Mouse (Mus musculus) G1E (cell line): ENCODE results near the gene Ak2. TPM values are rescaled to one million over a fixed set of nuclear protein-coding genes. Genes with fewer than 3 reads are reported as not detected.

Experiments
- ATAC-seq: 2 replicates; pipeline ENCODE4 v1.8.0; 2016; ENCODE audit warnings: mild to moderate bottlenecking; ENCODE audit not compliant: insufficient number of reproducible peaks, poor library complexity, low FRiP score, severe bottlenecking; ENCODE audit errors: extremely low read depth
- DNase-seq: peaks from one replicate; pipeline ENCODE4 v3.0.0; 2012; ENCODE audit warnings: low spot score
- H3K27me3 ChIP-seq: 2 replicates; pipeline ENCODE4 v1.6.1; 2012; ENCODE audit warnings: mild to moderate bottlenecking, low read length, inconsistent platforms; ENCODE audit not compliant: insufficient read depth
- H3K36me3 ChIP-seq: replicated peaks from 2 replicates; pipeline ENCODE3; 2012; ENCODE audit warnings: mild to moderate bottlenecking, inconsistent platforms
- H3K4me1 ChIP-seq: 2 replicates; pipeline ENCODE4 v1.6.1; 2012; ENCODE audit warnings: low read depth, low read length, inconsistent platforms, mixed read lengths; ENCODE audit not compliant: insufficient read depth
- H3K4me3 ChIP-seq: 2 replicates; pipeline ENCODE4 v1.5.1; 2012; ENCODE audit warnings: low read depth, mild to moderate bottlenecking, inconsistent platforms, low read length, moderate library complexity, mixed read lengths
- H3K9me3 ChIP-seq: replicated peaks from 2 replicates; pipeline ENCODE4 v1.6.1; 2012; ENCODE audit warnings: inconsistent platforms
- CTCF ChIP-seq: IDR thresholded peaks from 2 replicates; pipeline ENCODE4 v1.5.1; 2012; ENCODE audit warnings: low read depth, low read length, inconsistent platforms, mixed read lengths
- GATA1 ChIP-seq: IDR thresholded peaks from 2 replicates; pipeline ENCODE4 v1.6.1; 2012; ENCODE audit warnings: borderline replicate concordance, low read length, inconsistent platforms, mixed read lengths
- GATA2 ChIP-seq: IDR thresholded peaks from 2 replicates; pipeline ENCODE4 v1.6.1; 2012; ENCODE audit warnings: low read depth, low read length, inconsistent platforms, borderline replicate concordance
- POLR2AphosphoS5 ChIP-seq: IDR thresholded peaks from 2 replicates; pipeline ENCODE4 v1.6.1; 2012; ENCODE audit warnings: low read depth, low read length, inconsistent platforms; ENCODE audit not compliant: insufficient replicate concordance
- TAL1 ChIP-seq: conservative IDR thresholded peaks from 2 replicates; pipeline ENCODE4 v1.6.1; 2012; ENCODE audit warnings: low read depth, low read length, inconsistent platforms, mixed read lengths
- polyA plus RNA-seq: library from polyadenylated mRNA; stranded (reverse); fragments of >175 nt; gene quantifications from 2 replicates; pipeline ENCODE4 v1.2.3, GENCODE M21; 2012
- total RNA-seq, 2 experiments: library from RNA; stranded (forward) in 1 of 2; stranded (reverse) in 1 of 2; fragments of 200-1000 nt in 1 of 2; fragments of >200 nt in 1 of 2; fragmentation: Nextera tagmentation in 1 of 2; gene quantifications; 2 replicates each; pipeline ENCODE4 v1.2.3; 2014 to 2017

Ak2 gene
- total and polyA plus RNA-seq, 3 experiments, result 103 to 209 (median 196) TPM

DNA sequence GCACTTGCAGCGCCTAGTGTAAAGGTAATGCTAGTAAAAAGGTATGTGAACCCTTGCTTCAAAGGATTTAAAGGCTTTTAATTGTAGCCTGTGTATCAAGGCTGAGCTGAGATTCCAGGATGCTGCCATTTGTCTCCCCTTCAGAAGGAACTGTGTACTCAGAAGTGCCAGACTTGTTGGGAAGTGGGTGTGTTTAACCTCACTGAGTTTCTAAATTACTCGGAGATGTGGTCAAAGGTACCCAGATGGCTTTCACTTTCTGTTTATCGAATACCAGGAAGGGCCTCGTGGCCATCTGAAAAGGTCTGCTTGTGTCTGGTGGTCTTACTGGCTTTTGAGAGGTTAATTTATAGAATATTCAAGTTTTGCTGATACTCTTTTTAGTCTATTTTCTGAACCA, 68.2 kb downstream of the Ak2 start:
- TF ChIP-seq TAL1 (no peak), GATA2 (no peak), POLR2AphosphoS5 (no peak), GATA1 (no peak), CTCF (no peak)
- H3K4me3 ChIP-seq, result no peak overlapping the region; the same call in 1 of the 2 replicates
- H3K4me1 ChIP-seq, result peaks cover 51% of the 10 kb centered on the region
- no peaks in the 10 kb centered on the region for H3K27me3 ChIP-seq
- DNase-seq (no peak), ATAC-seq (no peak)
- peaks cover 21% of the 10 kb centered on the region for H3K36me3 ChIP-seq
- H3K9me3 ChIP-seq, result no peaks in the 10 kb centered on the region

Other genes starting within 250 kb of the Ak2 start
- not detected in 2 replicates for gene A3galt2, start 236.6 kb upstream of the Ak2 start, total RNA-seq (2014; fragmentation: Nextera tagmentation)
- 0.12 and 0.16 TPM in 2 replicates for gene A3galt2, start 236.6 kb upstream of the Ak2 start, total RNA-seq (2017)
- gene A3galt2, start 236.6 kb upstream of the Ak2 start, polyA plus RNA-seq, result not detected in 2 replicates
- gene Zfp362, start 185.9 kb upstream of the Ak2 start, total RNA-seq (2014; fragmentation: Nextera tagmentation), result 26.6 and 39.5 TPM in 2 replicates
- gene Zfp362, start 185.9 kb upstream of the Ak2 start, total RNA-seq (2017), result 1.6 and 2.2 TPM in 2 replicates
- gene Zfp362, start 185.9 kb upstream of the Ak2 start, polyA plus RNA-seq, result 70.0 and 73.8 TPM in 2 replicates
- gene Trim62, start 108.4 kb upstream of the Ak2 start, total RNA-seq (2014; fragmentation: Nextera tagmentation), result not detected in 2 replicates
- 0.12 and 0.16 TPM in 2 replicates for gene Trim62, start 108.4 kb upstream of the Ak2 start, total RNA-seq (2017)
- not detected in 2 replicates for gene Trim62, start 108.4 kb upstream of the Ak2 start, polyA plus RNA-seq
- gene Azin2, start 29.5 kb upstream of the Ak2 start, total RNA-seq (2014; fragmentation: Nextera tagmentation), result not detected in 2 replicates
- gene Azin2, start 29.5 kb upstream of the Ak2 start, total RNA-seq (2017), result not detected in 2 replicates
- gene Azin2, start 29.5 kb upstream of the Ak2 start, polyA plus RNA-seq, result not detected in 2 replicates
- gene Rnf19b, start 66.3 kb downstream of the Ak2 start, total RNA-seq (2014; fragmentation: Nextera tagmentation), result 10.8 and 14.2 TPM in 2 replicates
- 76.9 and 87.2 TPM in 2 replicates for gene Rnf19b, start 66.3 kb downstream of the Ak2 start, total RNA-seq (2017)
- 42.8 and 48.1 TPM in 2 replicates for gene Rnf19b, start 66.3 kb downstream of the Ak2 start, polyA plus RNA-seq
- gene Tmem54, start 113.6 kb downstream of the Ak2 start, total RNA-seq (2014; fragmentation: Nextera tagmentation), result not detected in 2 replicates
- not detected in 2 replicates for gene Tmem54, start 113.6 kb downstream of the Ak2 start, total RNA-seq (2017)
- not detected in 2 replicates for gene Tmem54, start 113.6 kb downstream of the Ak2 start, polyA plus RNA-seq
- 1.1 TPM in 1 of 2 replicates, not detected in the other for gene Hpca, start 130.1 kb downstream of the Ak2 start, total RNA-seq (2014; fragmentation: Nextera tagmentation)
- gene Hpca, start 130.1 kb downstream of the Ak2 start, total RNA-seq (2017), result not detected in 2 replicates
- gene Hpca, start 130.1 kb downstream of the Ak2 start, polyA plus RNA-seq, result not detected in 2 replicates
- gene Fndc5, start 145.0 kb downstream of the Ak2 start, total RNA-seq (2014; fragmentation: Nextera tagmentation), result 25.0 and 31.2 TPM in 2 replicates
- gene Fndc5, start 145.0 kb downstream of the Ak2 start, total RNA-seq (2017), result 6.5 and 7.2 TPM in 2 replicates
- gene Fndc5, start 145.0 kb downstream of the Ak2 start, polyA plus RNA-seq, result 6.7 and 9.4 TPM in 2 replicates
- 124 and 145 TPM in 2 replicates for gene S100pbp, start 197.8 kb downstream of the Ak2 start, total RNA-seq (2014; fragmentation: Nextera tagmentation)
- gene S100pbp, start 197.8 kb downstream of the Ak2 start, total RNA-seq (2017), result 47.9 and 57.6 TPM in 2 replicates
- gene S100pbp, start 197.8 kb downstream of the Ak2 start, polyA plus RNA-seq, result 3.4 and 4.5 TPM in 2 replicates
- 106 and 115 TPM in 2 replicates for gene Yars, start 197.8 kb downstream of the Ak2 start, total RNA-seq (2014; fragmentation: Nextera tagmentation)
- 74.5 and 79.1 TPM in 2 replicates for gene Yars, start 197.8 kb downstream of the Ak2 start, total RNA-seq (2017)
- 65.8 and 74.8 TPM in 2 replicates for gene Yars, start 197.8 kb downstream of the Ak2 start, polyA plus RNA-seq